Mouse (Mus musculus) megakaryocyte, embryonic 14.5 days (primary cell): Measurements from ENCODE around the gene Edar. TPM values are rescaled to one million over a fixed set of nuclear protein-coding genes. Genes with fewer than 3 reads are reported as not detected.

Experiments used
- H3K27me3 ChIP-seq: replicated peaks from 2 replicates; pipeline ENCODE3; 2012; ENCODE audit warnings: inconsistent platforms
- H3K36me3 ChIP-seq: replicated peaks from 2 replicates; pipeline ENCODE3; 2012; ENCODE audit warnings: low read length, inconsistent platforms, mixed read lengths
- H3K4me1 ChIP-seq: 2 replicates; pipeline ENCODE4 v1.6.1; 2012; ENCODE audit warnings: inconsistent platforms
- H3K4me3 ChIP-seq: replicated peaks from 2 replicates; pipeline ENCODE3; 2012; ENCODE audit warnings: moderate library complexity, mild to moderate bottlenecking, inconsistent platforms
- H3K9me3 ChIP-seq: 2 replicates; pipeline ENCODE4 v1.6.1; 2012; ENCODE audit warnings: inconsistent platforms
- FLI1 ChIP-seq: IDR thresholded peaks from 2 replicates; pipeline ENCODE4 v1.6.1; 2012; ENCODE audit warnings: low read length, inconsistent platforms, mixed read lengths
- GATA1 ChIP-seq: IDR thresholded peaks from 3 replicates; pipeline ENCODE4 v1.6.1; 2012; ENCODE audit warnings: mixed read lengths, low read length, inconsistent platforms, borderline replicate concordance
- polyA plus RNA-seq: library from polyadenylated mRNA; stranded (reverse); fragments of >175 nt; gene quantifications from 2 replicates; pipeline ENCODE4 v1.2.3, GENCODE M21; 2012; ENCODE audit warnings: low replicate concordance; ENCODE audit not compliant: insufficient read depth

Gene Edar
- polyA plus RNA-seq, 1 experiment, result not detected

DNA sequence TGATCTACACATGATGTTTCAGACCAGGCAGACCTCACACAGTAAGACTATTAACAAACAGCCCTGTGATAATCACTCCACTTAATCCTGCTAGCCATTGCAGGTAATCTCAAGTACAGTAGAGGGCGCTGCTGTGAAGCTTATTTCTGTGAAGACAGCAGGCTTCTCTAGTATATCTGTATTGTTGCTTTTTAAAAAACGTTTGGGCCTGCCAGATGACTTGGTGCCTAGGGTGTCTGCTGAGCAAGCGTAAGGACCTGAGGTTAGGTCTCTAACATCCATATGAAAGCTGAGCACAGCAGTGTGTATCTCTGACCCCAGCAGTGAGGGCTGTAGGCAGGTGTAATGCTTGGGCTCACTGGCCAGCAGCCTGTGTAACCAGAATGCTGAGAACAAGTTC, 115.6 kb downstream of the Edar start:
- no peaks in the 10 kb centered on the region for H3K9me3 ChIP-seq
- no peaks in the 10 kb centered on the region for H3K36me3 ChIP-seq
- H3K27me3 ChIP-seq, result no peaks in the 10 kb centered on the region
- TF ChIP-seq GATA1 (no peak), FLI1 (no peak)
- H3K4me1 ChIP-seq, result no peaks in the 10 kb centered on the region; the same call in 1 of the 2 replicates
- H3K4me3 ChIP-seq, result no peak overlapping the region

GRCm38 (mm10) chr10:58559098-58559497, 116.4 kb downstream of the Edar start:
- H3K36me3 ChIP-seq, result no peaks in the 10 kb centered on the region
- H3K9me3 ChIP-seq, result no peaks in the 10 kb centered on the region
- no peaks in the 10 kb centered on the region for H3K27me3 ChIP-seq
- H3K4me1 ChIP-seq, result no peaks in the 10 kb centered on the region; the same call in 1 of the 2 replicates
- H3K4me3 ChIP-seq, result no peak overlapping the region
- no peak for TF ChIP-seq FLI1

- TF ChIP-seq FLI1 (no peak), GATA1 (no peak)
- H3K27me3 ChIP-seq, result no peaks in the 10 kb centered on the region
- H3K36me3 ChIP-seq, result no peaks in the 10 kb centered on the region
These were observed 120.6 kb downstream of the Edar start for GRCm38 (mm10) chr10:58554693-58555387.

More at GRCm38 (mm10) chr10:58554693-58555387, 120.6 kb downstream of the Edar start:
- no peaks in the 10 kb centered on the region; the same call in 1 of the 2 replicates for H3K4me1 ChIP-seq
- H3K4me3 ChIP-seq, result no peak overlapping the region
- H3K9me3 ChIP-seq, result no peaks in the 10 kb centered on the region

Other genes starting within 250 kb of the Edar start
- gene Ranbp2, start 228.7 kb downstream of the Edar start, polyA plus RNA-seq, result 0.51 TPM in 1 of 2 replicates, not detected in the other
- 0.65 TPM in 1 of 2 replicates, not detected in the other for gene Ccdc138, start 177.7 kb downstream of the Edar start, polyA plus RNA-seq
- gene Gm17542, start 42.6 kb upstream of the Edar start, polyA plus RNA-seq, result not detected in 2 replicates
- not detected in 2 replicates for gene Sh3rf3, start 137.7 kb upstream of the Edar start, polyA plus RNA-seq